Mouse (Mus musculus): ENCODE measurements around the gene Plppr3. TPM values are rescaled to one million over a fixed set of nuclear protein-coding genes. Genes with fewer than 3 reads are reported as not detected.
A peak's percentile ranks its signal among the peaks of the same experiment; 100 is the strongest.

The Plppr3 gene
- polyA plus RNA-seq, 1 experiment from 2014 or later: 9.4 TPM

DNA sequence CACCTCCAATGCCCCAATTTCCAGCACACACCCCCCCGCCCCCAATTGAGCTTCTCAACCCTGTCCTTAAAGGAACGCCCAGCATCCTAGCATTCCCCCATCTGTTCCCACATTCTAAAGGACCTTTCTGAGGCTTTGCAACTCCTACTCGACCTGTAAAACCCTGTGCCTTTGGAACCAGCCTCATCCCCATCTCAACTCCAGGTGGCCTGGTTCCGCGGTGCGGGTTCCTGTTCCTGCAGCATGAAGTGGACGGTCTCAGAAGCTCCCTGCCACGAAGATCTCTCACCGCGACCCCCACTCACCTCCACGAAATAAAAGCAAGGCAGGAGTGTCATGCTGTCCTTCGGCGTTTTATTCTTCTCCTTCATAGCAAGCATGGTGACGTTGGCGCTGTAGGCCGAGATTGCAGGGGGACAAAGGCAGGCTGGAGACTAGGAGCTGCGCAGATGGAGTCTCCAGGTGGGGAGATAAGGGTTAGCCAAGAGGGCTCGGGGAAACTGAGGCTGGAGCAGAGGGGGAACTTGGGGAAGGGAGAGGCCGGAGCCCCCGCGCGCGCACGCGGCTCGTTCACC, 632 bp downstream of the Plppr3 start:
- no peaks in the 10 kb centered on the region for H3K36me3 ChIP-seq (ENCODE audit: control insufficient read depth, insufficient read depth, low read length)
- peak overlapping the region; percentile 61 to 63 for H3K4me3 ChIP-seq (ENCODE audit: control insufficient read depth in 1 of 2, insufficient read depth in 1 of 2, low read depth in 1 of 2, low read length in 2 of 2)
- 4% methylated on average over 26 of the region's 26 CpGs for WGBS
- H3K4me2 ChIP-seq (ENCODE audit: low read length): peak overlapping the region; percentile 99
- H3K27ac ChIP-seq (replicated peaks in 1 of 2; ENCODE audit: control insufficient read depth in 1 of 2, insufficient read depth in 1 of 2, low read depth in 2 of 2, low read length in 2 of 2): no peak overlapping the region
- no peaks in the 10 kb centered on the region for H3K9me3 ChIP-seq (ENCODE audit: control insufficient read depth, low read length)
- H3K4me1 ChIP-seq (ENCODE audit: control insufficient read depth in 2 of 2, insufficient read depth in 2 of 2, low read length in 2 of 2): peaks cover 0 to 7% of the 10 kb centered on the region in 2 experiments; a peak in 3 of 4 replicates
- peaks cover 4% of the 10 kb centered on the region; the same call in 1 of the 2 replicates for H3K27me3 ChIP-seq (ENCODE audit: control insufficient read depth, insufficient read depth, low read length)
- H3K9ac ChIP-seq (ENCODE audit: low read length): peak overlapping the region; percentile 79
- no peak for ATAC-seq (ENCODE audit: insufficient number of reproducible peaks, insufficient read depth, low FRiP score, low read depth)

DNA sequence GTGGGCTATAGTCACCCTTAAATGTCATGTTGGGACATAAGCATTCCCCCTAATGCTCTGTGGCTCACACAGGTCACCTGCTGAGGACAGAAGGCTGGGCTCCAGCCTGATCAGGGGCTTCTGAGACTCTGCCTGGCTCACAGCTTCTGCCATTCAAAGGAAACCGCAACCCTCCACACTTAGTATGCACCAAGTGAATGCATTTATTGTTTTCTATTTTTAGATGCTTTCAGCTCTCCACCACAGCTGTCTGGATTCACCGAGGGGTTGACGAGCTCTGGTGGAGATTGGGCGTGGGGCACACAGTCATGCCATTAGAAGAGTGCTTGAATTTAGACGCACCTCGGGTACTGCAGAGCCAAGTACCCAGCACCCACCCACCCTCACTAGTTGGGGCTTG, 1.1 kb downstream of the Plppr3 start:
- peaks cover 4% of the 10 kb centered on the region; the same call in 1 of the 2 replicates for H3K27me3 ChIP-seq (ENCODE audit: control insufficient read depth, insufficient read depth, low read length)
- H3K27ac ChIP-seq (replicated peaks in 1 of 2; ENCODE audit: control insufficient read depth in 1 of 2, insufficient read depth in 1 of 2, low read depth in 2 of 2, low read length in 2 of 2): no peak overlapping the region
- H3K4me3 ChIP-seq (ENCODE audit: control insufficient read depth in 1 of 2, insufficient read depth in 1 of 2, low read depth in 1 of 2, low read length in 2 of 2): peak overlapping the region; percentile 61 to 63; a peak in 3 of 4 replicates
- peak overlapping the region; percentile 99 for H3K4me2 ChIP-seq (ENCODE audit: low read length)
- no peaks in the 10 kb centered on the region for H3K9me3 ChIP-seq (ENCODE audit: control insufficient read depth, low read length)
- WGBS: 11% methylated on average over 6 of the region's 6 CpGs
- peaks cover 0 to 7% of the 10 kb centered on the region in 2 experiments; a peak in 3 of 4 replicates for H3K4me1 ChIP-seq (ENCODE audit: control insufficient read depth in 2 of 2, insufficient read depth in 2 of 2, low read length in 2 of 2)
- H3K36me3 ChIP-seq (ENCODE audit: control insufficient read depth, insufficient read depth, low read length): no peaks in the 10 kb centered on the region
- no peak for ATAC-seq (ENCODE audit: insufficient number of reproducible peaks, insufficient read depth, low FRiP score, low read depth)
- H3K9ac ChIP-seq (ENCODE audit: low read length): peak overlapping the region; percentile 79

DNA sequence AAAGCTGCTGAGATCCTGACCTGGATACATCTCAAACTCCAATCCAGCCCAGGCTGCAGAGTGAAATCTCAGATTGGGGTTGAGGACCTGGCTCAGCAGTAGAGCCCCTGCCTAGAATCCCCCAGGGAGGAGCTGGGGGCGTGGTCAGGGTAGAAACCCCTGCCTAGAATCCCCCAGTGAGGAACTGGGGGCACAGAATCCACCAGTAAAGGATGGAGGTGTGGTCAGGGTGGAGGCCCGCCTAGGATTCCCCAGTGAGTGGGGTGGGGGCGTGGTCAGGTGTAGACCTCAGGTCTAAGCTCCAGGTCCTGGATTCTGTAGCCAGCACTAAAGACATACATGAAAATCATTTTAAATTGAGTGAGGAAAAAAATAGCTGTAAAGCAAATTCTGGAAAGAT, 1.6 kb downstream of the Plppr3 start:
- ATAC-seq (ENCODE audit: insufficient number of reproducible peaks, insufficient read depth, low FRiP score, low read depth): no peak
- Histone ChIP-seq H3K36me3 (ENCODE audit: control insufficient read depth, insufficient read depth, low read length) (no peaks in the 10 kb centered on the region), H3K4me2 (ENCODE audit: low read length) (no peak overlapping the region), H3K4me3 (ENCODE audit: control insufficient read depth in 1 of 2, insufficient read depth in 1 of 2, low read depth in 1 of 2, low read length in 2 of 2) (no peak overlapping the region), H3K9ac (ENCODE audit: low read length) (no peak overlapping the region), H3K27ac (replicated peaks in 1 of 2; ENCODE audit: control insufficient read depth in 1 of 2, insufficient read depth in 1 of 2, low read depth in 2 of 2, low read length in 2 of 2) (no peak overlapping the region), H3K4me1 (ENCODE audit: control insufficient read depth in 2 of 2, insufficient read depth in 2 of 2, low read length in 2 of 2) (peaks cover 0 to 7% of the 10 kb centered on the region in 2 experiments; a peak in 3 of 4 replicates), H3K9me3 (ENCODE audit: control insufficient read depth, low read length) (no peaks in the 10 kb centered on the region), H3K27me3 (ENCODE audit: control insufficient read depth, insufficient read depth, low read length) (peaks cover 4% of the 10 kb centered on the region; the same call in 1 of the 2 replicates)
- 41% methylated on average over 3 of the region's 3 CpGs for WGBS

DNA sequence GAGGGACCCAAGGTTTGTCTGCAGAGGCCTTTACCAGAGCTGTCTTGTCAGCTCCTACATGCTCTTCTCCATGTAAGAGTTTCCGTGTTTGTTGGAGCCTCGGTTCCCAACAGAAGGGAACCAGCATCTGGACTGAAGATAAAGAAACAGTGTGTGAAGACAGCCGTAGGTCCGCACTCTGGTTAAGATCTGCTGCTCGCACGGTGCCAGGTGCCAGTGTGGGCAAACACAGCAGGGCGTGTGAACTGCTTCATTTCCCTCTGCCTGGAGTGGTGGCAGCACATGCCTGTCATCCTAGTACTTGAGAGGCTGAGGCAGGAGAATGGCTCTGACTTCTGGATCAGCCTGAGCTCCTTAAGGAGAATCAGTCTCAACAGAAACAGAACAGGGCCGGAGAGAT, 2.6 kb downstream of the Plppr3 start:
- no peak overlapping the region for H3K27ac ChIP-seq (replicated peaks in 1 of 2; ENCODE audit: control insufficient read depth in 1 of 2, insufficient read depth in 1 of 2, low read depth in 2 of 2, low read length in 2 of 2)
- peaks cover 0 to 7% of the 10 kb centered on the region in 2 experiments; a peak in 3 of 4 replicates for H3K4me1 ChIP-seq (ENCODE audit: control insufficient read depth in 2 of 2, insufficient read depth in 2 of 2, low read length in 2 of 2)
- H3K4me2 ChIP-seq (ENCODE audit: low read length): no peak overlapping the region
- H3K9ac ChIP-seq (ENCODE audit: low read length): no peak overlapping the region
- 87% methylated on average over 8 of the region's 8 CpGs for WGBS
- no peak overlapping the region for H3K4me3 ChIP-seq (ENCODE audit: control insufficient read depth in 1 of 2, insufficient read depth in 1 of 2, low read depth in 1 of 2, low read length in 2 of 2)
- ATAC-seq (ENCODE audit: insufficient number of reproducible peaks, insufficient read depth, low FRiP score, low read depth): no peak
- H3K36me3 ChIP-seq (ENCODE audit: control insufficient read depth, insufficient read depth, low read length): no peaks in the 10 kb centered on the region
- no peaks in the 10 kb centered on the region for H3K9me3 ChIP-seq (ENCODE audit: control insufficient read depth, low read length)
- H3K27me3 ChIP-seq (ENCODE audit: control insufficient read depth, insufficient read depth, low read length): peaks cover 4% of the 10 kb centered on the region; the same call in 1 of the 2 replicates

DNA sequence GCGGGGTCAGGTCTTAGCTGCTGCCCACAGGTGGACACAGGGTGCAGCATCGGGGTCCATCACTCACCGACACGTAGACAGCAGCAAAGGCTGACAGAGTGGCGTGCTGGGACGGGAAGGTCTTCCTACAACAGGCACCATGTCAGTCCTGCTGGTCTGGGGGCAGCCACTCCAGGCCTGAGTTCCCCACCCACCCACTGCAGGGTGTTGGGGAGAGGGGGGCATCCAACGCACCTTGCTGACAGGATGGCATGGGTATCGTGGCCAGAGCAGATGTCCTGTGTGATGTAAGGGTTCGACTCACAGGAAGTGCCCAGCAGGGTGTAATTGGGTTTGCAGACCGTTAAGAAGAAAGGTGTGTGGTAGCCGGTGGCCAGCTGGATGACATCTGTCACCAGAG, 7.8 kb downstream of the Plppr3 start:
- H3K9me3 ChIP-seq (ENCODE audit: control insufficient read depth, low read length): no peaks in the 10 kb centered on the region
- H3K36me3 ChIP-seq (ENCODE audit: control insufficient read depth, insufficient read depth, low read length): peaks cover 38% of the 10 kb centered on the region
- H3K4me2 ChIP-seq (ENCODE audit: low read length): no peak overlapping the region
- peaks cover 0 to 15% of the 10 kb centered on the region in 2 experiments; a peak in 3 of 4 replicates for H3K4me1 ChIP-seq (ENCODE audit: control insufficient read depth in 2 of 2, insufficient read depth in 2 of 2, low read length in 2 of 2)
- no peaks in the 10 kb centered on the region for H3K27me3 ChIP-seq (ENCODE audit: control insufficient read depth, insufficient read depth, low read length)
- no peak for ATAC-seq (ENCODE audit: insufficient number of reproducible peaks, insufficient read depth, low FRiP score, low read depth)
- H3K9ac ChIP-seq (ENCODE audit: low read length): no peak overlapping the region
- no peak overlapping the region for H3K27ac ChIP-seq (replicated peaks in 1 of 2; ENCODE audit: control insufficient read depth in 1 of 2, insufficient read depth in 1 of 2, low read depth in 2 of 2, low read length in 2 of 2)
- H3K4me3 ChIP-seq (ENCODE audit: control insufficient read depth in 1 of 2, insufficient read depth in 1 of 2, low read depth in 1 of 2, low read length in 2 of 2): no peak overlapping the region
- 75% methylated on average over 11 of the region's 11 CpGs for WGBS

DNA sequence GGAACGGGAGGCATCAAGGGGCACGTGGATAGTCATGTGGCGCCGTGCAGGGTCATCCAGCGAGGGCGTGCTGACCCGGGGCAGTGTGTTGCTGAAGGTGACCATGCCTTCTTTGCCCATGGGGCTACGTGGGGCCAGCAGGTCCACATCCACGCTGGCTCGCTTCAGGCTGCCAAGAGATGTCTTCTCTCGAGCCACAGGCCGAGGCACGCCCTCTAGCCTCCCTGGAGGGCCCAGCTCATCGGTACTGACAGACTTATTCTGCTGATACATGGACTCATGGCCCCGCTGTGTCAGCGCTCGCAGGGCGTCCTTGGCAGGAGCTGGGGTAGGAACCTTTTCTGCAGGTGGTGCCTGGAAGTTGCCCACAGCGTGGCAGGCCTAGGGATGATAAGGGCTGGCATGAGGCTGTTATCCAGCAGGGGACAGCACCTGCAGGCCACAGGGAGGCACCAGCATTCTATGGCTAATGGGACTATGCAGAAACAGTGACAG, 8.6 kb downstream of the Plppr3 start:
- Histone ChIP-seq H3K9ac (ENCODE audit: low read length) (no peak overlapping the region), H3K27ac (replicated peaks in 1 of 2; ENCODE audit: control insufficient read depth in 1 of 2, insufficient read depth in 1 of 2, low read depth in 2 of 2, low read length in 2 of 2) (peak overlapping the region in 1 of 2 experiments; percentile 37; a peak in 1 of 4 replicates), H3K4me2 (ENCODE audit: low read length) (no peak overlapping the region), H3K4me3 (ENCODE audit: control insufficient read depth in 1 of 2, insufficient read depth in 1 of 2, low read depth in 1 of 2, low read length in 2 of 2) (no peak overlapping the region), H3K9me3 (ENCODE audit: control insufficient read depth, low read length) (no peaks in the 10 kb centered on the region), H3K4me1 (ENCODE audit: control insufficient read depth in 2 of 2, insufficient read depth in 2 of 2, low read length in 2 of 2) (peaks cover 0 to 15% of the 10 kb centered on the region in 2 experiments; a peak in 3 of 4 replicates), H3K36me3 (ENCODE audit: control insufficient read depth, insufficient read depth, low read length) (peaks cover 45% of the 10 kb centered on the region), H3K27me3 (ENCODE audit: control insufficient read depth, insufficient read depth, low read length) (no peaks in the 10 kb centered on the region)
- ATAC-seq (ENCODE audit: insufficient number of reproducible peaks, insufficient read depth, low FRiP score, low read depth): peak; percentile 24; the same call in 1 of the 2 replicates
- 57% methylated on average over 19 of the region's 19 CpGs for WGBS

DNA sequence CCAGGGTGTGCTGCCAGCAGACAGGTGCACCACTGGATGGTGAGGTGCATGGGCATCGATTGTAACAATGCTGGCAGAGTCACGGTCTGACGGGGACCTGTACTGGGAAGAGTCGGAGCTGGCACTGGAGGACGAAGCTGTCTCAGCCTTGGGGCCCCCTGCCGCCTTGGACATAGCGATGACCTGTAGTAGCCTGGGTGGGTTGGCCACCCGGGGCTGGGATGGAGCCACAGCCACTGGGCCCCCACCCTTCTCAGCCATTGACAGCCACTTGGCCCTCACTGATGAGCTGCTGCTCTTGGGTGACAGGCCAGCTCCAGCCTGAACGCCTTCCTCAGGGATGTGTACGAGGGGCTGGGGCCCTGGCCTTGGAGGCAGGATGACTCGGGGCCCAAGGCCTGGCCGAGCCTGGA, 9.2 kb downstream of the Plppr3 start:
- Histone ChIP-seq H3K4me1 (ENCODE audit: control insufficient read depth in 2 of 2, insufficient read depth in 2 of 2, low read length in 2 of 2) (peaks cover 0 to 16% of the 10 kb centered on the region in 2 experiments; a peak in 3 of 4 replicates), H3K27me3 (ENCODE audit: control insufficient read depth, insufficient read depth, low read length) (no peaks in the 10 kb centered on the region), H3K36me3 (ENCODE audit: control insufficient read depth, insufficient read depth, low read length) (peaks cover 52% of the 10 kb centered on the region), H3K9ac (ENCODE audit: low read length) (peak overlapping the region; percentile 8; the same call in 1 of the 2 replicates), H3K27ac (replicated peaks in 1 of 2; ENCODE audit: control insufficient read depth in 1 of 2, insufficient read depth in 1 of 2, low read depth in 2 of 2, low read length in 2 of 2) (peak overlapping the region in 1 of 2 experiments; percentile 37; a peak in 2 of 4 replicates), H3K9me3 (ENCODE audit: control insufficient read depth, low read length) (no peaks in the 10 kb centered on the region), H3K4me2 (ENCODE audit: low read length) (no peak overlapping the region), H3K4me3 (ENCODE audit: control insufficient read depth in 1 of 2, insufficient read depth in 1 of 2, low read depth in 1 of 2, low read length in 2 of 2) (no peak overlapping the region)
- 47% methylated on average over 12 of the region's 12 CpGs for WGBS
- ATAC-seq (ENCODE audit: insufficient number of reproducible peaks, insufficient read depth, low FRiP score, low read depth): peak; percentile 21; the same call in 1 of the 2 replicates

Data from heart, embryonic 14.5 days (tissue).